11 mouse cellular contexts compared by ENCODE assay signal in the genomic region with DNA sequence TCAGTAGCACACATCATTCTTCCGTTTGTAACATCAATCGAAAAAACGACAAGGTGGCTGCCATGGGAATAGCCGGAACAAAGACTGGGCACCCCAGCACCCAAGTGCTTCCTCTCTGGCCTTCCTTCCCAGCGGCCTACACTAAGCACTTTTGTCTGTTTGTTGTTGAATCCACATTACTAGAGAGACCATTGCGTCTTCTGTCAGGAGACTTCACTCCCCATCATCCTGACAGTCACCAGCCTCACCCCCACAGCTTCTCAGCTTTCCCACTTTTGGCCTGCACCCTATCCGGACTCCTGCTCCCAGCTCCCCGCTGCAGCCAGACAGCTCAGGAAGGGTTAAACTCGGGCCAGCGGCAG. TPM values are rescaled to one million over a fixed set of nuclear protein-coding genes. Genes with fewer than 3 reads are reported as not detected.
DNase-seq lines count a peak whose midpoint lies in the region; ATAC-seq and TF ChIP-seq lines count a peak whose summit lies in the region.
"Had no signal": no experiment of that assay in that cellular context is flagged by ENCODE, and none has a peak within 500 bp of the region (broad histone marks: within the 10 kb centered on the region; RNA-seq: fewer than 3 reads in every experiment).

No protein-coding gene starts in this region.

- no peaks in the 10 kb centered on the region for H3K79me2 ChIP-seq in heart, adult 2 months (replicated peaks; ENCODE audit: control insufficient read depth, insufficient read depth, low read length)

- DNase-seq in heart, adult 2 months = no peak
- DNase-seq in forebrain, postnatal 0 days = no peak
- DNase-seq in liver, embryonic 13.5 days = no peak
- DNase-seq in gastrocnemius, postnatal 4 days (ENCODE audit: low spot score in 2 of 2) = no peak
- no peak for DNase-seq in gastrocnemius, postnatal 10 days
- DNase-seq in cerebellum, adult 11-12 months = no peak
- DNase-seq: adrenal gland, adult 2 months; thymus, adult 2 months had no signal

- peak overlapping the region; percentile 64 for H3K4me2 ChIP-seq in heart, embryonic 16.5 days (ENCODE audit: low read depth, low read length)
- H3K4me2 ChIP-seq in embryonic facial prominence, embryonic 12.5 days (replicated peaks) = peak overlapping the region; percentile 55
- peak overlapping the region; percentile 43 for H3K4me2 ChIP-seq in forebrain, postnatal 0 days (ENCODE audit: low read depth)
- H3K4me2 ChIP-seq in liver, embryonic 13.5 days = peak overlapping the region; percentile 36
- H3K4me2 ChIP-seq: liver, embryonic 15.5 days had no signal

- H3K9me3 ChIP-seq in heart, embryonic 16.5 days (replicated peaks; ENCODE audit: control insufficient read depth, low read length) = peaks cover 13% of the 10 kb centered on the region
- H3K9me3 ChIP-seq in embryonic facial prominence, embryonic 12.5 days = peaks cover 15% of the 10 kb centered on the region
- peaks cover 22% of the 10 kb centered on the region; the same call in 1 of the 2 replicates for H3K9me3 ChIP-seq in forebrain, postnatal 0 days (ENCODE audit: low read length)
- 0 out of 2 replicates have a peak, but pooled peaks cover 5% of the 10 kb centered on the region for H3K9me3 ChIP-seq in liver, embryonic 13.5 days (replicated peaks)
- H3K9me3 ChIP-seq: liver, embryonic 15.5 days had no signal

- peak overlapping the region; percentile 8; the same call in 1 of the 2 replicates for H3K9ac ChIP-seq in heart, embryonic 16.5 days (ENCODE audit: low read length)
- no peak overlapping the region for H3K9ac ChIP-seq in heart, adult 2 months (ENCODE audit: low read depth, low read length)
- peak overlapping the region; percentile 36 for H3K9ac ChIP-seq in embryonic facial prominence, embryonic 12.5 days
- peak overlapping the region; percentile 51; the same call in 1 of the 2 replicates for H3K9ac ChIP-seq in forebrain, postnatal 0 days
- H3K9ac ChIP-seq in liver, embryonic 13.5 days = no peak overlapping the region
- H3K9ac ChIP-seq: liver, embryonic 15.5 days had no signal

- H3K4me3 ChIP-seq in heart, embryonic 16.5 days (ENCODE audit: low read length) = peak overlapping the region; percentile 26
- H3K4me3 ChIP-seq in heart, adult 2 months = no peak overlapping the region
- peak overlapping the region; percentile 27 for H3K4me3 ChIP-seq in embryonic facial prominence, embryonic 12.5 days
- H3K4me3 ChIP-seq in forebrain, postnatal 0 days (ENCODE audit: low read depth, low read length) = peak overlapping the region; percentile 11; the same call in 1 of the 2 replicates
- H3K4me3 ChIP-seq in liver, embryonic 13.5 days (replicated peaks) = no peak overlapping the region
- H3K4me3 ChIP-seq: liver, embryonic 15.5 days had no signal

- no peaks in the 10 kb centered on the region for H3K36me3 ChIP-seq in heart, embryonic 16.5 days (ENCODE audit: control insufficient read depth, insufficient read depth)
- H3K36me3 ChIP-seq in heart, adult 2 months (ENCODE audit: control insufficient read depth, insufficient read depth, low read length) = no peaks in the 10 kb centered on the region
- no peaks in the 10 kb centered on the region for H3K36me3 ChIP-seq in embryonic facial prominence, embryonic 12.5 days
- no peaks in the 10 kb centered on the region for H3K36me3 ChIP-seq in forebrain, postnatal 0 days (ENCODE audit: insufficient read depth)
- H3K36me3 ChIP-seq in liver, embryonic 13.5 days = no peaks in the 10 kb centered on the region
- H3K36me3 ChIP-seq: liver, embryonic 15.5 days had no signal

- no peak for ATAC-seq in heart, embryonic 16.5 days (replicated peaks; ENCODE audit: extremely low read depth, insufficient read depth, low FRiP score)
- ATAC-seq in embryonic facial prominence, embryonic 12.5 days (ENCODE audit: insufficient number of reproducible peaks, insufficient read depth, low FRiP score, low TSS enrichment) = peak; percentile 64; the same call in 1 of the 2 replicates
- peak; percentile 18 for ATAC-seq in forebrain, postnatal 0 days
- no peak for ATAC-seq in liver, embryonic 13.5 days (ENCODE audit: low read depth)

- peaks cover 2% of the 10 kb centered on the region; the same call in 1 of the 2 replicates for H3K4me1 ChIP-seq in heart, embryonic 16.5 days (ENCODE audit: control insufficient read depth, insufficient read depth, low read length)
- H3K4me1 ChIP-seq in heart, adult 2 months (ENCODE audit: control insufficient read depth, insufficient read depth, low read length) = no peaks in the 10 kb centered on the region
- H3K4me1 ChIP-seq in embryonic facial prominence, embryonic 12.5 days = peaks cover 20% of the 10 kb centered on the region
- peaks cover 12% of the 10 kb centered on the region; the same call in 1 of the 2 replicates for H3K4me1 ChIP-seq in forebrain, postnatal 0 days (ENCODE audit: insufficient read depth)
- H3K4me1 ChIP-seq in liver, embryonic 13.5 days (replicated peaks) = peaks cover 5% of the 10 kb centered on the region; the same call in 1 of the 2 replicates
- H3K4me1 ChIP-seq: liver, embryonic 15.5 days had no signal

- no peak for TF ChIP-seq POLR2A in heart, adult 2 months (IDR thresholded peaks at IDR 0.05; ENCODE audit: insufficient read depth, low read depth, low read length)

- intact Hi-C loops in heart, adult 2 months (cut with DNase I) = loop anchor here (5.0 kb wide), 1 partner anchor 33 kb away; no protein-coding TSS in a partner anchor

- TF ChIP-seq EP300 in heart, adult 2 months (IDR thresholded peaks at IDR 0.05; ENCODE audit: insufficient read depth, low read depth, low read length) = no peak

- H3K27me3 ChIP-seq in heart, embryonic 16.5 days (ENCODE audit: control insufficient read depth, insufficient read depth, low read length) = 0 out of 2 replicates have a peak, but pooled peaks cover 6% of the 10 kb centered on the region
- H3K27me3 ChIP-seq in heart, adult 2 months (ENCODE audit: control insufficient read depth, insufficient read depth, low read length) = no peaks in the 10 kb centered on the region
- H3K27me3 ChIP-seq in embryonic facial prominence, embryonic 12.5 days = no peaks in the 10 kb centered on the region
- no peaks in the 10 kb centered on the region for H3K27me3 ChIP-seq in forebrain, postnatal 0 days (ENCODE audit: insufficient read depth, low read length)
- H3K27me3 ChIP-seq in liver, embryonic 13.5 days = peaks cover 9% of the 10 kb centered on the region

- TF ChIP-seq CTCF in heart, adult 2 months (IDR thresholded peaks at IDR 0.05) = no peak
- no peak for TF ChIP-seq CTCF in forebrain, postnatal 0 days (IDR thresholded peaks at IDR 0.05; ENCODE audit: low read depth)

- WGBS in heart, embryonic 16.5 days = 17% methylated on average over 10 of the region's 10 CpGs
- 29% methylated on average over 10 of the region's 10 CpGs for WGBS in heart, adult 2 months
- WGBS in embryonic facial prominence, embryonic 12.5 days = 7% methylated on average over 10 of the region's 10 CpGs
- 2% methylated on average over 10 of the region's 10 CpGs for WGBS in forebrain, postnatal 0 days
- 18% methylated on average over 10 of the region's 10 CpGs for WGBS in liver, embryonic 13.5 days (ENCODE audit: insufficient replicate concordance)

- no peak overlapping the region for H3K27ac ChIP-seq in heart, embryonic 16.5 days (ENCODE audit: low read length)
- H3K27ac ChIP-seq in heart, adult 2 months = no peak overlapping the region
- peak overlapping the region; percentile 73 for H3K27ac ChIP-seq in embryonic facial prominence, embryonic 12.5 days
- H3K27ac ChIP-seq in forebrain, postnatal 0 days (ENCODE audit: low read depth, low read length) = peak overlapping the region; percentile 47
- no peak overlapping the region for H3K27ac ChIP-seq in liver, embryonic 13.5 days
- H3K27ac ChIP-seq: liver, embryonic 15.5 days had no signal

RNA-seq across cellular contexts. Expression of a gene that starts 48.1 kb away (rescaled TPM):
- 375 and 390 TPM in 2 replicates for polyA plus RNA-seq in heart, embryonic 16.5 days (2015; fragmentation: Nextera tagmentation; extraction: Ambion mirVana)
- total RNA-seq in heart, adult 2 months (2021) = 100 to 1,000 TPM; 251 to 299 TPM
- 206 and 222 TPM in 2 replicates for polyA plus RNA-seq in heart, adult 2 months (2012; rRNA removed)
- 774 and 808 TPM in 2 replicates for polyA plus RNA-seq in embryonic facial prominence, embryonic 12.5 days (2016; fragmentation: Nextera tagmentation; extraction: Ambion mirVana)
- total RNA-seq in forebrain, postnatal 0 days (2014; rRNA removed) = 449 and 763 TPM in 2 replicates
- polyA plus RNA-seq in forebrain, postnatal 0 days (2015; fragmentation: Nextera tagmentation; extraction: Ambion mirVana) = 491 and 597 TPM in 2 replicates
- 604 and 678 TPM in 2 replicates for polyA plus RNA-seq in liver, embryonic 13.5 days (2015; fragmentation: Nextera tagmentation; extraction: Ambion mirVana)
- total RNA-seq in gastrocnemius, postnatal 4 days (2021) = 100 to 1,000 TPM; 689 to 696 TPM
- 100 to 1,000 TPM; 538 to 546 TPM for total RNA-seq in gastrocnemius, postnatal 10 days (2021)

Comparison
In these comparisons a context has a peak if more than half of its experiments do, and no peak if none do; other contexts are left out.
1. H3K4me3 ChIP-seq: peak in heart, embryonic 16.5 days (single experiment), embryonic facial prominence, embryonic 12.5 days (single experiment) and forebrain, postnatal 0 days (single experiment); none in heart, adult 2 months (single experiment) and liver, embryonic 13.5 days (single experiment).
2. H3K9ac ChIP-seq: peak in heart, embryonic 16.5 days (single experiment), embryonic facial prominence, embryonic 12.5 days (single experiment) and forebrain, postnatal 0 days (single experiment); none in heart, adult 2 months (single experiment) and liver, embryonic 13.5 days (single experiment).
3. ATAC-seq: peak in embryonic facial prominence, embryonic 12.5 days (single experiment) and forebrain, postnatal 0 days (single experiment); none in heart, embryonic 16.5 days (single experiment) and liver, embryonic 13.5 days (single experiment).
4. H3K27ac ChIP-seq: peak in embryonic facial prominence, embryonic 12.5 days (single experiment) and forebrain, postnatal 0 days (single experiment); none in heart, embryonic 16.5 days (single experiment), heart, adult 2 months (single experiment) and liver, embryonic 13.5 days (single experiment).
5. Peak in every context shown above with its lines, with median percentiles within 50 percentile points of each other: H3K4me2 ChIP-seq.